Mouse (Mus musculus): ENCODE results near the gene Slc35f5.
"Not testable (repeated sequence)": the region's sequence is repeated elsewhere in the genome, so short reads cannot be mapped to it uniquely, and the experiment has no call there.

Slc35f5 gene

GRCm38 (mm10) chr1:125560259-125561192, at the start of gene Slc35f5:
Gene Slc35f5 (plus strand): TSS chr1:125560595.
- DNase-seq (ENCODE audit: low spot score in 2 of 2), result peak; percentile 97 to 98

GRCm38 (mm10) chr1:125514706-125515105, 45.7 kb upstream of the Slc35f5 start:
- DNase-seq (ENCODE audit: low spot score in 2 of 2), result no peak

- DNase-seq (ENCODE audit: low spot score in 2 of 2), result no peak
Measured at GRCm38 (mm10) chr1:125516910-125517659, 43.3 kb upstream of the Slc35f5 start.

GRCm38 (mm10) chr1:125519107-125519611, 41.2 kb upstream of the Slc35f5 start:
- no peak for DNase-seq (ENCODE audit: low spot score in 2 of 2)

GRCm38 (mm10) chr1:125525965-125526665, 34.3 kb upstream of the Slc35f5 start:
- DNase-seq (ENCODE audit: low spot score in 2 of 2), result no peak

GRCm38 (mm10) chr1:125526666-125527004, 33.8 kb upstream of the Slc35f5 start:
- no peak for DNase-seq (ENCODE audit: low spot score in 2 of 2)

- no peak for DNase-seq (ENCODE audit: low spot score in 2 of 2)
Measured at GRCm38 (mm10) chr1:125527364-125527763, 33.0 kb upstream of the Slc35f5 start.

GRCm38 (mm10) chr1:125533180-125533912, 27.0 kb upstream of the Slc35f5 start:
- not testable (repeated sequence) for DNase-seq (ENCODE audit: low spot score in 2 of 2)

- no peak for DNase-seq (ENCODE audit: low spot score in 2 of 2)
Measured at GRCm38 (mm10) chr1:125537131-125537530, 23.3 kb upstream of the Slc35f5 start.

GRCm38 (mm10) chr1:125537776-125538175, 22.6 kb upstream of the Slc35f5 start:
- DNase-seq (ENCODE audit: low spot score in 2 of 2), result no peak

- no peak for DNase-seq (ENCODE audit: low spot score in 2 of 2)
Measured at GRCm38 (mm10) chr1:125539312-125539711, 21.1 kb upstream of the Slc35f5 start.

- DNase-seq (ENCODE audit: low spot score in 2 of 2), result peak in 1 of 2 experiments; percentile 25
Measured at GRCm38 (mm10) chr1:125542008-125542999, 18.1 kb upstream of the Slc35f5 start.

GRCm38 (mm10) chr1:125549872-125550271, 10.5 kb upstream of the Slc35f5 start:
- DNase-seq (ENCODE audit: low spot score in 2 of 2), result no peak

- no peak for DNase-seq (ENCODE audit: low spot score in 2 of 2)
Measured at GRCm38 (mm10) chr1:125550359-125550758, 10.0 kb upstream of the Slc35f5 start.

GRCm38 (mm10) chr1:125551564-125551963, 8.8 kb upstream of the Slc35f5 start:
- no peak for DNase-seq (ENCODE audit: low spot score in 2 of 2)

- DNase-seq (ENCODE audit: low spot score in 2 of 2), result peak in 1 of 2 experiments; percentile 32
Measured at GRCm38 (mm10) chr1:125559261-125559660, 1.1 kb upstream of the Slc35f5 start.

GRCm38 (mm10) chr1:125559721-125560120, 674 bp upstream of the Slc35f5 start:
- DNase-seq (ENCODE audit: low spot score in 2 of 2), result no peak

GRCm38 (mm10) chr1:125561206-125561605, 811 bp downstream of the Slc35f5 start:
- peak; percentile 82 to 86 for DNase-seq (ENCODE audit: low spot score in 2 of 2)

GRCm38 (mm10) chr1:125561841-125562240, 1.4 kb downstream of the Slc35f5 start:
- DNase-seq (ENCODE audit: low spot score in 2 of 2), result peak in 1 of 2 experiments; percentile 26

- no peak for DNase-seq (ENCODE audit: low spot score in 2 of 2)
Measured at GRCm38 (mm10) chr1:125568126-125568525, 7.7 kb downstream of the Slc35f5 start.

Data from right cerebral cortex, postnatal 10 days (tissue).